Mouse (Mus musculus) MEL (cell line): Measurements from ENCODE around the gene Zfp488. TPM values are rescaled to one million over a fixed set of nuclear protein-coding genes. Genes with fewer than 3 reads are reported as not detected.

ENCODE experiments used
- DNase-seq: peaks from one replicate; pipeline ENCODE4 v3.0.0; 2011; ENCODE audit warnings: low read depth, low spot score
- H3K27ac ChIP-seq: 2 replicates; pipeline ENCODE4 v1.5.1; 2012; ENCODE audit warnings: low read depth, mild to moderate bottlenecking, control low read depth, low read length, moderate library complexity; ENCODE audit not compliant: control insufficient read depth
- H3K27me3 ChIP-seq, 2 experiments: fragments of 150-350 bp in 1 of 2; sonication (generic) in 1 of 2; 2 replicates each; pipeline ENCODE4 v1.6.1; 2012; ENCODE audit warnings: low read length in 2 of 2, mild to moderate bottlenecking in 2 of 2, improper control_type of control experiment in 1 of 2, moderate library complexity in 1 of 2; ENCODE audit not compliant: insufficient read depth in 2 of 2, control insufficient read depth in 1 of 2
- H3K36me3 ChIP-seq, 2 experiments: 2 replicates each; pipeline ENCODE4 v1.6.1; 2012 to 2014; ENCODE audit warnings: low read length in 2 of 2, improper control_type of control experiment in 1 of 2, inconsistent platforms in 1 of 2, mild to moderate bottlenecking in 1 of 2; ENCODE audit not compliant: insufficient read depth in 2 of 2, control insufficient read depth in 1 of 2
- H3K4me1 ChIP-seq, 2 experiments: fragments of 150-350 bp in 1 of 2; sonication (generic) in 1 of 2; 2 replicates each; pipeline ENCODE4 v1.6.1; 2012; ENCODE audit warnings: low read length in 2 of 2, improper control_type of control experiment in 1 of 2, mild to moderate bottlenecking in 1 of 2; ENCODE audit not compliant: insufficient read depth in 2 of 2, control insufficient read depth in 1 of 2
- H3K4me3 ChIP-seq, 2 experiments: fragments of 150-350 bp in 1 of 2; sonication (generic) in 1 of 2; 2 replicates each; pipeline ENCODE4 v1.5.1; 2012; ENCODE audit warnings: low read depth in 2 of 2, low read length in 2 of 2, mild to moderate bottlenecking in 2 of 2, moderate library complexity in 2 of 2, control low read depth in 1 of 2, improper control_type of control experiment in 1 of 2; ENCODE audit not compliant: control insufficient read depth in 1 of 2, insufficient read depth in 1 of 2
- H3K79me2 ChIP-seq: 2 replicates; pipeline ENCODE4 v1.6.1; 2012; ENCODE audit warnings: mild to moderate bottlenecking, low read length, moderate library complexity; ENCODE audit not compliant: control insufficient read depth, poor library complexity, insufficient read depth
- H3K9ac ChIP-seq: 2 replicates; pipeline ENCODE4 v1.6.1; 2012; ENCODE audit warnings: low read depth, mild to moderate bottlenecking, control low read depth, low read length, moderate library complexity; ENCODE audit not compliant: control insufficient read depth, poor library complexity, severe bottlenecking
- H3K9me3 ChIP-seq: fragments of 150-350 bp; sonication (generic); replicated peaks from 2 replicates; pipeline ENCODE4 v1.6.1; 2012; ENCODE audit warnings: mild to moderate bottlenecking, low read length, improper control_type of control experiment, moderate library complexity; ENCODE audit not compliant: insufficient read depth
- BHLHE40 ChIP-seq: IDR thresholded peaks from 2 replicates; pipeline ENCODE4 v1.6.1; 2012; ENCODE audit warnings: low read depth, mild to moderate bottlenecking, inconsistent platforms, low read length, improper control_type of control experiment, borderline replicate concordance
- CTCF ChIP-seq, 3 experiments: IDR thresholded peaks in 2 of 3; conservative IDR thresholded peaks in 1 of 3; 2 replicates each; pipeline ENCODE4 v1.5.1; 2011 to 2012; ENCODE audit warnings: low read length in 3 of 3, low read depth in 2 of 3, mild to moderate bottlenecking in 2 of 3, improper control_type of control experiment in 1 of 3, inconsistent platforms in 1 of 3, mixed read lengths in 1 of 3, moderate library complexity in 1 of 3; ENCODE audit not compliant: control insufficient read depth in 1 of 3, insufficient read depth in 1 of 3, poor library complexity in 1 of 3, severe bottlenecking in 1 of 3
- E2F4 ChIP-seq: IDR thresholded peaks from 2 replicates; pipeline ENCODE4 v1.6.1; 2011; ENCODE audit warnings: low read depth, low read length, improper control_type of control experiment, borderline replicate concordance
- EP300 ChIP-seq, 2 experiments: IDR thresholded peaks; 2 replicates each; pipeline ENCODE4 v1.6.1; 2011; ENCODE audit warnings: improper control_type of control experiment in 2 of 2, low read length in 2 of 2, low read depth in 1 of 2, mild to moderate bottlenecking in 1 of 2
- ETS1 ChIP-seq: IDR thresholded peaks from 2 replicates; pipeline ENCODE4 v1.6.1; 2012; ENCODE audit warnings: low read depth, mild to moderate bottlenecking, inconsistent platforms, low read length, improper control_type of control experiment, moderate library complexity
- MAFK ChIP-seq: IDR thresholded peaks from 2 replicates; pipeline ENCODE4 v1.6.1; 2011; ENCODE audit warnings: low read depth, mild to moderate bottlenecking, low read length, improper control_type of control experiment, borderline replicate concordance
- MAZ ChIP-seq: IDR thresholded peaks from 2 replicates; pipeline ENCODE4 v1.6.1; 2012; ENCODE audit warnings: low read depth, mild to moderate bottlenecking, inconsistent platforms, low read length, improper control_type of control experiment
- MEF2A ChIP-seq: IDR thresholded peaks from 2 replicates; pipeline ENCODE4 v1.6.1; 2014; ENCODE audit warnings: low read depth, mild to moderate bottlenecking, inconsistent platforms, low read length, improper control_type of control experiment; ENCODE audit not compliant: poor library complexity, insufficient replicate concordance, severe bottlenecking; ENCODE audit errors: extremely low read depth
- POLR2A ChIP-seq, 2 experiments: IDR thresholded peaks; 2 replicates each; pipeline ENCODE4 v1.6.1; 2011 to 2012; ENCODE audit warnings: low read length in 2 of 2, mild to moderate bottlenecking in 2 of 2, control low read depth in 1 of 2, improper control_type of control experiment in 1 of 2, low read depth in 1 of 2, moderate library complexity in 1 of 2; ENCODE audit not compliant: control insufficient read depth in 1 of 2, insufficient read depth in 1 of 2, poor library complexity in 1 of 2
- RAD21 ChIP-seq: IDR thresholded peaks from 2 replicates; pipeline ENCODE4 v1.6.1; 2011; ENCODE audit warnings: mild to moderate bottlenecking, low read depth, low read length, improper control_type of control experiment
- SMC3 ChIP-seq: IDR thresholded peaks from 2 replicates; pipeline ENCODE4 v1.6.1; 2011; ENCODE audit warnings: low read depth, low read length, improper control_type of control experiment
- TAL1 ChIP-seq: IDR thresholded peaks from 2 replicates; pipeline ENCODE4 v1.6.1; 2012; ENCODE audit warnings: mild to moderate bottlenecking, inconsistent platforms, low read length, moderate library complexity, mixed read lengths
- TBP ChIP-seq: IDR thresholded peaks from 2 replicates; pipeline ENCODE4 v1.8.0; 2011; ENCODE audit warnings: low read depth, low read length, improper control_type of control experiment
- UBTF ChIP-seq: IDR thresholded peaks from 2 replicates; pipeline ENCODE4 v1.6.1; 2012; ENCODE audit warnings: low read depth, mild to moderate bottlenecking, inconsistent platforms, low read length, improper control_type of control experiment, moderate library complexity, borderline replicate concordance; ENCODE audit not compliant: insufficient read depth
- USF1 ChIP-seq: IDR thresholded peaks from 2 replicates; pipeline ENCODE4 v1.6.1; 2014; ENCODE audit warnings: low read depth, mild to moderate bottlenecking, inconsistent platforms, low read length, improper control_type of control experiment, moderate library complexity
- USF2 ChIP-seq, 2 experiments: IDR thresholded peaks; 2 replicates each; pipeline ENCODE4 v1.6.1; 2011 to 2012; ENCODE audit warnings: improper control_type of control experiment in 2 of 2, low read length in 2 of 2, borderline replicate concordance in 1 of 2, inconsistent platforms in 1 of 2, low read depth in 1 of 2, mild to moderate bottlenecking in 1 of 2; ENCODE audit not compliant: insufficient read depth in 1 of 2
- ZKSCAN1 ChIP-seq: IDR thresholded peaks from 2 replicates; pipeline ENCODE4 v1.6.1; 2012; ENCODE audit warnings: low read depth, mild to moderate bottlenecking, inconsistent platforms, low read length, improper control_type of control experiment, moderate library complexity
- ZMIZ1 ChIP-seq: IDR thresholded peaks from 2 replicates; pipeline ENCODE4 v1.6.1; 2012; ENCODE audit warnings: low read depth, mild to moderate bottlenecking, inconsistent platforms, low read length, improper control_type of control experiment, moderate library complexity
- polyA plus RNA-seq, 2 experiments: library from polyadenylated mRNA; stranded (reverse) in 1 of 2; unstranded in 1 of 2; fragments of >175 nt in 1 of 2; fragments of >200 nt in 1 of 2; gene quantifications; 2 replicates each; pipeline versions ENCODE4 v1.2.1 to v1.2.4; 2012; ENCODE audit warnings: low replicate concordance in 2 of 2, low read depth in 1 of 2; ENCODE audit not compliant: insufficient read length in 2 of 2, insufficient read depth in 1 of 2, missing spikeins in 1 of 2
- total RNA-seq: library from RNA; depleted of rRNA; stranded (reverse); fragments of 300-350 nt; gene quantifications from 2 replicates; pipeline ENCODE4 v1.2.3, GENCODE M21; 2012

The Zfp488 gene
- total and polyA plus RNA-seq, 3 experiments = not detected

- no peaks in the 10 kb centered on the region for H3K4me1 ChIP-seq
- no peak for DNase-seq
- no peaks in the 10 kb centered on the region for H3K79me2 ChIP-seq
- H3K9me3 ChIP-seq = no peaks in the 10 kb centered on the region
- no peaks in the 10 kb centered on the region for H3K27me3 ChIP-seq
- H3K9ac ChIP-seq = no peak within 1 kb of the TSS
- TF ChIP-seq SMC3 = no peak
- no peak for TF ChIP-seq POLR2A (IDR thresholded peaks at IDR 0.05; ENCODE audit: control insufficient read depth in 1 of 2, insufficient read depth in 1 of 2, low read depth in 1 of 2, low read length in 2 of 2, poor library complexity in 1 of 2)
- TF ChIP-seq MEF2A = no peak
- no peak for TF ChIP-seq USF2 (IDR thresholded peaks at IDR 0.05; ENCODE audit: borderline replicate concordance in 1 of 2, insufficient read depth in 1 of 2, low read depth in 1 of 2, low read length in 2 of 2)
- no peak for TF ChIP-seq EP300 (IDR thresholded peaks at IDR 0.05; ENCODE audit: low read depth in 1 of 2, low read length in 2 of 2)
- no peak for TF ChIP-seq ZMIZ1
- TF ChIP-seq ZKSCAN1 = no peak
- no peak for TF ChIP-seq BHLHE40
- no peak for TF ChIP-seq UBTF
- no peak for TF ChIP-seq MAFK
- no peak for TF ChIP-seq TAL1
- no peak for TF ChIP-seq ETS1
- no peak for TF ChIP-seq RAD21
- TF ChIP-seq USF1 = no peak
- TF ChIP-seq TBP = no peak
- TF ChIP-seq MAZ = no peak
- TF ChIP-seq CTCF (IDR thresholded peaks at IDR 0.05 in 2 of 3, conservative IDR thresholded peaks at IDR 0.05 in 1 of 3; ENCODE audit: control insufficient read depth in 1 of 3, insufficient read depth in 1 of 3, low read depth in 2 of 3, low read length in 3 of 3, poor library complexity in 1 of 3, severe bottlenecking in 1 of 3) = no peak
- no peak within 1 kb of the TSS for H3K4me3 ChIP-seq
- H3K27ac ChIP-seq = no peak within 1 kb of the TSS
- H3K36me3 ChIP-seq = no peaks in the 10 kb centered on the region
Observed at GRCm38 (mm10) chr14:33953761-33954160, 24.8 kb downstream of the Zfp488 start, which contains the start of gene Rbp3. Gene Rbp3, plus strand, starts transcription at chr14:33954003.

- no peak for DNase-seq
- H3K27ac ChIP-seq = no peak overlapping the region
- H3K4me1 ChIP-seq = no peaks in the 10 kb centered on the region
- H3K9me3 ChIP-seq = no peaks in the 10 kb centered on the region
- TF ChIP-seq E2F4 (no peak), EP300 (IDR thresholded peaks at IDR 0.05; ENCODE audit: low read depth in 1 of 2, low read length in 2 of 2) (no peak), UBTF (no peak)
- no peak overlapping the region for H3K4me3 ChIP-seq
- no peaks in the 10 kb centered on the region for H3K79me2 ChIP-seq
- H3K36me3 ChIP-seq = no peaks in the 10 kb centered on the region
- no peak overlapping the region for H3K9ac ChIP-seq
- H3K27me3 ChIP-seq = no peaks in the 10 kb centered on the region
Observed at GRCm38 (mm10) chr14:33952233-33952981, 26.2 kb downstream of the Zfp488 start.
